Mouse (Mus musculus) brain, embryonic 14.5 days (tissue): Measurements from ENCODE around the gene Saxo1. TPM values are rescaled to one million over a fixed set of nuclear protein-coding genes. Genes with fewer than 3 reads are reported as not detected.

Experiments
- DNase-seq: peaks from one replicate; pipeline ENCODE4 v3.0.0-alpha.2; 2011; ENCODE audit warnings: low read depth
- CTCF ChIP-seq: fragments of 200-500 bp; IDR thresholded peaks from 2 replicates; pipeline ENCODE4 v1.5.1; 2012; ENCODE audit warnings: inconsistent platforms, mild to moderate bottlenecking, moderate library complexity, borderline replicate concordance; ENCODE audit not compliant: insufficient read depth, insufficient read length; ENCODE audit errors: extremely low read depth
- POLR2A ChIP-seq: fragments of 200-500 bp; IDR thresholded peaks from 2 replicates; pipeline ENCODE4 v1.6.1; 2012; ENCODE audit warnings: mild to moderate bottlenecking, inconsistent platforms, borderline replicate concordance; ENCODE audit not compliant: poor library complexity, insufficient read depth, insufficient read length, severe bottlenecking; ENCODE audit errors: extremely low read depth
- polyA plus RNA-seq: library from polyadenylated mRNA; depleted of rRNA; stranded (reverse); fragments of >200 nt; gene quantifications from 2 replicates; pipeline ENCODE4 v1.2.3, GENCODE M21; 2012; rRNA removed

Gene Saxo1
- polyA plus RNA-seq, 1 experiment: not detected

- DNase-seq: no peak
- TF ChIP-seq CTCF: no peak
- TF ChIP-seq POLR2A: no peak
Measured at GRCm38 (mm10) chr4:86408421-86408820, 149.7 kb downstream of the Saxo1 start.

GRCm38 (mm10) chr4:86407200-86407527 lies 151.0 kb downstream of the Saxo1 start:
- no peak for DNase-seq
- TF ChIP-seq POLR2A (no peak), CTCF (no peak)

- DNase-seq: no peak
Measured at GRCm38 (mm10) chr4:86406501-86407199, 151.5 kb downstream of the Saxo1 start.

GRCm38 (mm10) chr4:86401116-86401515 lies 157.0 kb downstream of the Saxo1 start:
- TF ChIP-seq CTCF (no peak), POLR2A (no peak)
- peak; percentile 30 for DNase-seq

More at GRCm38 (mm10) chr4:86406501-86407199, 151.5 kb downstream of the Saxo1 start:
- TF ChIP-seq POLR2A: no peak

- TF ChIP-seq POLR2A (no peak), CTCF (no peak)
- DNase-seq: no peak
Measured at GRCm38 (mm10) chr4:86397470-86397869, 160.7 kb downstream of the Saxo1 start.

DNA sequence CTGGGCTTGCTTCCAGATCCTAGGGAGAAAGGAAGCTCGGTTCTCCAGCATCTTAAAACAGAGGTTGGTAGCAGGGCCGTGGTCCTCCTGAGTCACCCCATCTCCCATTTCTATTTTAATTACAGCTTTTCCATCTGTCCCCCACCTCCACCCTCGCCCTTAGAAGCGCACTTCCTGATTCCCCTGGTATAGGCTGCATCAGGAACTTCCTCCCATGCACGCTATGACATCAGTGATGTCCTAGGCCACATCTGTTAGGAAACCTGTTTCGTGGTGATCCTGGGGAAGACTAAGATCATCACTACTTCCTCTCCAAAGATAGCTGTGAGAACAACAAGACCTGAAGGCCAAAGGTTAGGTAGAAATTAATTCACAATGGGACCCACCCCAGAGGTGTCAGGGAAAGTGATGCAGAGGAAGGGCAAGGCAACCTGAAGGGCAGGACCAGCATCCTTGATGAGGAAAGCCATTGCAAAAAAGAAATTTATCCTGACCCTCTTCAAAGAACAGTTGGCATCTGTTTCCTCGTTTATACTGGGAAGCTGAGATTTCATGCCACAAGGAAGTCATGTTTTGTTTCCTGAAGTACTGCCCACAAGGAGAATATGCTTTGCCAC lies 161.3 kb downstream of the Saxo1 start:
- no peak for TF ChIP-seq CTCF
- TF ChIP-seq POLR2A: no peak

GRCm38 (mm10) chr4:86395636-86396035 lies 162.5 kb downstream of the Saxo1 start:
- DNase-seq: no peak

More for the DNA sequence above, 161.3 kb downstream of the Saxo1 start:
- no peak for DNase-seq

More at GRCm38 (mm10) chr4:86395636-86396035, 162.5 kb downstream of the Saxo1 start:
- TF ChIP-seq POLR2A (no peak), CTCF (no peak)

Other genes starting within 250 kb of the Saxo1 start
- 143 and 149 TPM in 2 replicates for gene Rraga, start 17.3 kb upstream of the Saxo1 start, polyA plus RNA-seq
- gene Haus6, start 53.7 kb upstream of the Saxo1 start, polyA plus RNA-seq: 6.4 and 6.5 TPM in 2 replicates
- 43.6 and 49.0 TPM in 2 replicates for gene Plin2, start 111.7 kb upstream of the Saxo1 start, polyA plus RNA-seq
- 6.6 and 7.0 TPM in 2 replicates for gene Dennd4c, start 190.2 kb upstream of the Saxo1 start, polyA plus RNA-seq